ENCODE assay signal across 8 mouse cellular contexts in the genomic region with DNA sequence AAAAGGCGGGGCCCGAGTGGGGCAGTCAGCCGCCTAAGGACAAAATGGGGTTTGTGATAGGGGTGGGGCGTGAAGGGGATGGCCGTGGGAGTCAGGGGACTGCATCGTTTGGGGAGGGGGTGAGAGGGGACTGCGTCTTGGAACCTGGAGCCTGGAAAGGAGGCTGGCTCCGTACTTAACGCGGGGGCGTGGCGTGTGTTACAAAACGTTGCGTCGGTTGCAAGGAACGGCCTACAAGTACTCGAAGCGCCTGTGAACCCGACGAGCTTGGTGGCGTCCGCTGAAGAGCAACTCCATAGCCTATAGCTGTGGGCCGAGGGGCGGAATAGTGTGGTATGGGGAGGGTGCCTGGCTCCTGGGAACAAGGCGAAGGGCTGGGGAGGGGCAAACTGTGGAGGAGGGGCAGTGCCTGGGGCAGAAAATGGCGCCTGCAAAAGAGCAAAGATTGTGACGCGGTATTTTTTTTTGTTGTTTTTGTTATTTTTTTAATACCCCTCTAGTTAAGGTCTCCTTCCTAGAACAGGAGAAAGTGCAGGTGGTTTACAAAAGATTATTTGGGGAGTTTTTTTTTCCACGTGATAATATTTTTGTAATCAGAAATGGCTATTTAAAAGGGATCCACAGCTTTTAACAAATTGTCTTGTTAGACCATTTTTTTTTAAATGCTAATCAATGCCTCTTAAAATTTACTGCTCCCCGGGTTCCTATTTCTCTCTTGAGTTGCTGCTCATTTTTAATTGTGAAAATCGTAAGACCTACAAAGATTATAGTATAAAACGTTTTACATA. TPM values are rescaled to one million over a fixed set of nuclear protein-coding genes. Genes with fewer than 3 reads are reported as not detected.
DNase-seq lines count a peak whose midpoint lies in the region; ATAC-seq and TF ChIP-seq lines count a peak whose summit lies in the region.

No protein-coding gene starts in this region.

- peak overlapping the region; percentile 80 for H3K4me3 ChIP-seq in cerebellum, adult 2 months (replicated peaks; ENCODE audit: insufficient read depth, low read depth, low read length)
- peak overlapping the region; percentile 57 for H3K4me3 ChIP-seq in forebrain, postnatal 0 days (ENCODE audit: low read depth, low read length)
- peak overlapping the region; percentile 51 for H3K4me3 ChIP-seq in lung, embryonic 14.5 days (ENCODE audit: low read depth, low read length)

- H3K9me3 ChIP-seq in forebrain, postnatal 0 days (ENCODE audit: low read length): no peaks in the 10 kb centered on the region
- H3K9me3 ChIP-seq in lung, embryonic 14.5 days (ENCODE audit: low read depth, low read length): no peaks in the 10 kb centered on the region

- peak; percentile 43; the same call in 1 of the 2 replicates for TF ChIP-seq POLR2A in cerebellum, adult 2 months (IDR thresholded peaks at IDR 0.05; ENCODE audit: borderline replicate concordance, insufficient read depth, low read length)

- no peaks in the 10 kb centered on the region for H3K36me3 ChIP-seq in forebrain, postnatal 0 days (ENCODE audit: insufficient read depth)
- 0 out of 2 replicates have a peak, but pooled peaks cover 2% of the 10 kb centered on the region for H3K36me3 ChIP-seq in lung, embryonic 14.5 days (ENCODE audit: insufficient read depth)

- ATAC-seq in forebrain, postnatal 0 days: peak; percentile 91
- peak; percentile 99 for ATAC-seq in lung, embryonic 14.5 days (ENCODE audit: insufficient read depth)
- peak; percentile 88 for ATAC-seq in neutrophil, adult 5-6 weeks (ENCODE audit: extremely low read depth, insufficient number of reproducible peaks, low FRiP score, poor library complexity, severe bottlenecking)

- H3K9ac ChIP-seq in forebrain, postnatal 0 days: peak overlapping the region; percentile 77
- H3K9ac ChIP-seq in lung, embryonic 14.5 days: peak overlapping the region; percentile 68

- 13% methylated on average over 32 of the region's 32 CpGs for WGBS in cerebellum, adult 2 months
- WGBS in forebrain, postnatal 0 days: 25% methylated on average over 28 of the region's 32 CpGs
- 19% methylated on average over 32 of the region's 32 CpGs for WGBS in lung, embryonic 14.5 days

- no peaks in the 10 kb centered on the region for H3K4me1 ChIP-seq in cerebellum, adult 2 months (ENCODE audit: control insufficient read depth, insufficient read depth, low read length)
- H3K4me1 ChIP-seq in forebrain, postnatal 0 days (ENCODE audit: insufficient read depth): no peaks in the 10 kb centered on the region
- no peaks in the 10 kb centered on the region for H3K4me1 ChIP-seq in lung, embryonic 14.5 days (ENCODE audit: insufficient read depth)

- no peaks in the 10 kb centered on the region for H3K27me3 ChIP-seq in cerebellum, adult 2 months (ENCODE audit: control insufficient read depth, insufficient read depth, low read length)
- no peaks in the 10 kb centered on the region for H3K27me3 ChIP-seq in forebrain, postnatal 0 days (ENCODE audit: insufficient read depth, low read length)
- no peaks in the 10 kb centered on the region for H3K27me3 ChIP-seq in lung, embryonic 14.5 days (ENCODE audit: insufficient read depth, low read length)

- H3K4me2 ChIP-seq in forebrain, postnatal 0 days (ENCODE audit: low read depth): peak overlapping the region; percentile 39
- peak overlapping the region; percentile 54 for H3K4me2 ChIP-seq in lung, embryonic 14.5 days

- peak overlapping the region; percentile 56 for H3K27ac ChIP-seq in cerebellum, adult 2 months (ENCODE audit: insufficient read depth, low read length)
- peak overlapping the region; percentile 94 for H3K27ac ChIP-seq in forebrain, postnatal 0 days (ENCODE audit: low read depth, low read length)
- H3K27ac ChIP-seq in lung, embryonic 14.5 days (ENCODE audit: low read depth): peak overlapping the region; percentile 97

- TF ChIP-seq CTCF in cerebellum, adult 2 months (IDR thresholded peaks at IDR 0.05; ENCODE audit: borderline replicate concordance, insufficient read depth, low read depth, low read length): no peak
- no peak for TF ChIP-seq CTCF in forebrain, postnatal 0 days (IDR thresholded peaks at IDR 0.05; ENCODE audit: low read depth)
- TF ChIP-seq CTCF in lung, embryonic 14.5 days (IDR thresholded peaks at IDR 0.05; ENCODE audit: low read depth): no peak

- peak; percentile 90 for DNase-seq in MN1 (ENCODE audit: low spot score)
- peak; percentile 80 to 89 for DNase-seq in cerebellum, adult 2 months
- DNase-seq in forebrain, postnatal 0 days: peak; percentile 86
- peak; percentile 68 to 73 for DNase-seq in heart, postnatal 36 days
- DNase-seq in layer of hippocampus, adult 8-10 months (ENCODE audit: low spot score in 2 of 2): peak; percentile 68 to 74
- peak; percentile 93 for DNase-seq in lung, embryonic 14.5 days
- peak; percentile 76 for DNase-seq in thymus, postnatal 0 days (ENCODE audit: low spot score)

- intact Hi-C loops in heart, postnatal 36 days (cut with DNase I): loop anchor here (5.0 kb wide), 1 partner anchor 37 kb away; no protein-coding TSS in a partner anchor

RNA-seq across cellular contexts. Expression of a gene that starts 0.8 kb away (rescaled TPM):
- polyA plus RNA-seq in cerebellum, adult 2 months (2012; rRNA removed): 66.2 and 69.0 TPM in 2 replicates
- total RNA-seq in forebrain, postnatal 0 days (2014; rRNA removed): 73.7 and 101 TPM in 2 replicates
- polyA plus RNA-seq in forebrain, postnatal 0 days (2015; fragmentation: Nextera tagmentation; extraction: Ambion mirVana): 47.6 and 63.8 TPM in 2 replicates
- 1 to 10 TPM; 4.3 to 7.9 TPM for total RNA-seq in heart, postnatal 36 days (2021)
- 100 to 1,000 TPM; 111 to 139 (median 126) TPM for total RNA-seq in layer of hippocampus, adult 8-10 months (2022)
- 38.2 and 39.9 TPM in 2 replicates for polyA plus RNA-seq in lung, embryonic 14.5 days (2014; fragmentation: Nextera tagmentation; extraction: Ambion mirVana)
- 16.7 and 20.8 TPM in 2 replicates for total RNA-seq in neutrophil, adult 5-6 weeks (2017)
- polyA plus RNA-seq in thymus, postnatal 0 days (2015; fragmentation: Nextera tagmentation; extraction: Ambion mirVana): 22.5 and 25.8 TPM in 2 replicates

RNA-seq across cellular contexts. Expression of a gene that starts 16.7 kb away (rescaled TPM):
- polyA plus RNA-seq in cerebellum, adult 2 months (2012; rRNA removed): 579 and 612 TPM in 2 replicates
- total RNA-seq in forebrain, postnatal 0 days (2014; rRNA removed): 160 and 194 TPM in 2 replicates
- polyA plus RNA-seq in forebrain, postnatal 0 days (2015; fragmentation: Nextera tagmentation; extraction: Ambion mirVana): 149 and 160 TPM in 2 replicates
- 100 to 1,000 TPM; 128 to 142 TPM for total RNA-seq in heart, postnatal 36 days (2021)
- 100 to 1,000 TPM; 185 to 215 (median 189) TPM for total RNA-seq in layer of hippocampus, adult 8-10 months (2022)
- 92.8 and 96.6 TPM in 2 replicates for polyA plus RNA-seq in lung, embryonic 14.5 days (2014; fragmentation: Nextera tagmentation; extraction: Ambion mirVana)
- 65.8 and 67.2 TPM in 2 replicates for total RNA-seq in neutrophil, adult 5-6 weeks (2017)
- polyA plus RNA-seq in thymus, postnatal 0 days (2015; fragmentation: Nextera tagmentation; extraction: Ambion mirVana): 36.0 and 40.2 TPM in 2 replicates

RNA-seq across cellular contexts. Expression of a gene that starts 46.4 kb away (rescaled TPM):
- 288 and 301 TPM in 2 replicates for polyA plus RNA-seq in cerebellum, adult 2 months (2012; rRNA removed)
- 489 and 559 TPM in 2 replicates for total RNA-seq in forebrain, postnatal 0 days (2014; rRNA removed)
- 278 and 300 TPM in 2 replicates for polyA plus RNA-seq in forebrain, postnatal 0 days (2015; fragmentation: Nextera tagmentation; extraction: Ambion mirVana)
- total RNA-seq in heart, postnatal 36 days (2021): 100 to 1,000 TPM; 220 to 228 TPM
- total RNA-seq in layer of hippocampus, adult 8-10 months (2022): 100 to 1,000 TPM; 362 to 415 (median 372) TPM
- polyA plus RNA-seq in lung, embryonic 14.5 days (2014; fragmentation: Nextera tagmentation; extraction: Ambion mirVana): 200 and 202 TPM in 2 replicates
- total RNA-seq in neutrophil, adult 5-6 weeks (2017): 152 and 177 TPM in 2 replicates
- polyA plus RNA-seq in thymus, postnatal 0 days (2015; fragmentation: Nextera tagmentation; extraction: Ambion mirVana): 135 and 139 TPM in 2 replicates

Comparison
In these comparisons a context has a peak if more than half of its experiments do, and no peak if none do; other contexts are left out.
1. Peak in every context shown above with its lines: DNase-seq, ATAC-seq, H3K4me3 ChIP-seq and H3K27ac ChIP-seq.